Mouse (Mus musculus) c-Kit-positive CD71-positive TER-119-positive erythroid progenitor cells, embryonic 14.5 days (primary cell): Measurements from ENCODE around the gene Tcp10b.
A peak's percentile ranks its signal among the peaks of the same experiment; 100 is the strongest.
"Not testable (repeated sequence)": the region's sequence is repeated elsewhere in the genome, so short reads cannot be mapped to it uniquely, and the experiment has no call there.

Experiments used
- DNase-seq: peaks from one replicate; pipeline ENCODE4 v3.0.0-alpha.2; 2013; ENCODE audit warnings: low spot score

The Tcp10b gene

DNA sequence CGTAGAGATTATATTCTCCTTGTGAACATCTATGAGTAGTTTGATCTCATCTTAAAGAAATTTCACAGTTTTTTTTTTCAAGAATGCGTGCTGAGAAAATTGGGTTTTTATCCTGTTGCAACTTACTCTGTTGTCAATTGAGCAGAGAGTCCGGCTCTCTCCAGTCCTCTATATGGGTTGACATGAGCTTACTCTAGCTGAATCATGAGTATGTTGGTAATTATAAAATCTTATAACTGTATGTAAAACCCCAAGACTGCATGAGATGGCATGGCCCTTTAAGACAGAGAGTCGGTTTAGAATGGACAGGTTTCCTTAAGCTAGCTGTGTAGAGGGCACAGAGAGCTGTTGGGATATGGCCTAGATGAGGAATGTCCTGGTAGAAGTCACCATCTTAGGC, at the start of gene Tcp10b:
TSS of gene Tcp10b (plus strand) at position 301 of the 400 bp plus-strand sequence.
- not testable (repeated sequence) for DNase-seq

DNA sequence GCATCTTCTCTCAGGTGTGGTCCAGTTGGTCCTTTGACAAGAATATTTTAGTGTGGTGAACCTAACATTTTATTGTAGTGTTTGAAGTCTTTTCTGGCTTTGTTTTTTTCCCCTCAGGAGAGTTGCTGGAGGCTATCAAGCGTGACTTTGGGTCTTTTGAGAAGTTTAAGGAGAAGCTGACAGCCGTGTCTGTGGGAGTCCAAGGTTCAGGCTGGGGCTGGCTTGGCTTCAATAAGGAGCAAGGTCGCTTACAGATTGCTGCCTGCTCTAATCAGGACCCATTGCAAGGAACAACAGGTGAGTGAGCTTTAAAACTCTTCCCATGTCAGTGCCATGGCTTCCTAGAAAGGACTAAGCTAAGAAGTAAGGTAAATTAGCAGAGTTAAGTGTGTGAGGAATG, 47.6 kb upstream of the Tcp10b start:
- no peak for DNase-seq

DNA sequence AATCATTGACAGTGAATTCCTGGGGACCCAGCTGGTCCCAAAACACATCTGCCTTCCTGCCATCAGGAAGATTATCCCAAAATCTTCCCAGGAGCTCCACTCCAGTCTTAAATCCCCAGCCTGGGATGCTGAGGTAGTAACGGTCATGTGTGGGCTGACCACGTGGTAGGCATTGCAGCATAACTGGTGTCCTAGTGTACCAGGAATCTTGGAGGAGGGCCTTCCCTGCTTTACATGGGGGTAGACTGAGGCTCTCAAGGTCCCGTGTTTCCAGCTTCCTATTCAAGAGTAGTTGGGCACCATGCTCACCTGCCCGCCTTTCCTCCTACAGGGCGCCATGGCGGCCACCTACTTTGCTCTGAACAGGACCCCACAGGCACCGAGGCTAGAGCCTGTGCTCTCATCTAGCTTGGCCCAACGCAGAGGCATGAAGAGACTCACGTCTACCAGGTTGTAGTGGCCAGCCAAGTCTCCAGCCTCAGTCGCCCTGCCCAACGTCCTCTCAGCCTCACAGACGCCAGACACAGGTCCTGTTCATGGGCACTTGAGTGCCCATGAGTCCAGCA, 24.2 kb upstream of the Tcp10b start:
- not testable (repeated sequence) for DNase-seq

DNA sequence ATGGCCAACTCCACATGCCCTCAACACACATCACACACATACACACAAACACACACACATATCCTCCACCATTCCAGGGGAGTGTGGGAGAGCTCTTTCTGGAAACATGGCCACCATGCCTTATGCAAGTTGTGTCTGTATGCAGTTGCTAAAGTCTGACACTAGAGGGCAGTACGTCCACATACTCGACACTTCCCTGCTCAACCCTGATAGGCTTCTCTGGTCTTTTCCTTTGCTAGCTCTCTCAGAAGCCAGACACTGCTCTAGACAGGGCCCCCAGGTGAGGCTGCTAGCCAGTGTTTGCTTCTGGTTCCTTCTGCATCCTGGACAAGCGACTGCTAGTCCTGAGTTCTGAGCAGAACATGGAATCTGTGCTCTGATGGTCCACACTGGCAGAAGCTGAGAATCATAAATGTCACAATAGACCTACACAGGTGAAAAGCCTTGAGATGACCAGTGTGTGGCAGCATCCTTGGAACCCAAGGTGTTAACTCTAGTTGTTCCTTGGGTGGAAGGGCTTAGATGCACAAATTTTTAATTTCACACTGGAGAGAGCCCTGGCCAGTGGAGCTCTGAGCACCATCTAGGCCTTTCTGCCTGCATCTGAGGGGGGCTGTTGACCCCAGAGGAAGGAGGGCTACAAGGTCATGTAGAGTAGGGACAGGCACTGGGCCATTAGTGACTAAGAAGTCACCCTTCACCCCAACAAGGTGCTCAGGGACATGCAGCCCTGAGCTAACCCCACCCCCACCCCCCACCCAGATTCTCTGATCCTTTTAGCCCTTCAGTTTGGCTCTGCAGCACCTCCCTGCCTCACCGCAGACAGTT, 16.8 kb upstream of the Tcp10b start:
- DNase-seq = peak; percentile 47

DNA sequence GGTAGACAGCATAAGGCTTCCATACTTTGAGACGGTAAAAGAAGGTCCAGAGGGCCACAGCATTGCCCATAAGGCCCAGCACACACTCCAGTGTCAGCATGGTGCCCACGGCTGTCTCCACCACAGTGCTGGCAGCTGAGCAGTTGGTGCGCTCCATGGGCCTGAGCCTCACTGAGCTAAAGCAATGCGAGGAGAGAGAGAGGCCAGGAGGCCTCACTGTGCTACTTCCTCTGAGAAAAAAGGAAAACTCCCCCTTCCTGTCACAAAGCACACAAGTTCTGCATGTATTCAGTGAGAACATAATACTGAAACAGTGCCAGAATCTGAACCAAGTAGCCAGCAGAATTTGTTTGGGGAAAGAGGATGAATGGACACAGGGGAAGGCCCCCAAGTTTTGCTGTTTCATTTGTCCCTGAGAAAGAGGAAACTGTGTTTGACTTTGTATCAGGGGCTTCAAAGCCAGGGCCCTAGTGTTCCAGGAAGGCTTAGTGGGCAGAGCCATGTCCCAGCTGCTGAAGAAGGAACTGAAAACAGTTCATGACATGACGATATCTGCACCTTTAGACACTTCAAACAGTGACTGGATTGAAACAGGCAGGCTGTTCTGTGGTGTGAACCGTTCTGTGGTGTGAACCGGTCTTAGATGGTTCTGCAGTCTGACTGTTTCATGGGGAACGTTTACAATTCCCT, 8.6 kb upstream of the Tcp10b start, which contains the start of gene Gpr31b:
TSS of gene Gpr31b (minus strand) at position 173 of the 690 bp plus-strand sequence.
- not testable (repeated sequence) for DNase-seq

DNA sequence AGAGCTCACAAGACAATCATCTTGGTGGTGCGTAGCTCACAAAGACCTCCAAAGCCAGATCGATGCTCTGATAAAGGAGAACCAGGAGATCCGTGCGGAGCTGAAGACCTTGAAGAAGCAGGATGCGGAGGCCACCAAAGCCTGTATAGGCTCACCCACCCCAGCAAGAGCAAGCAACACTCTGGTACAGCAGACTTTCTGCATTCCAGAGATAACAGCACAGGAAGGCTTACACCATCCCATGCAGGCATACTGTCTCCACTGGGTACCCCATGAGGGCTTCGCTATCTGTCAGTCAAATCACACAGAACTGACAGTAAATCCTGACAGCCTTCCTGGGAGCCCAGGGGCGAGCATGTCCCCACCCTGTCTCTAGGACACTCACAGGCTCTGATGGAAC, 2.0 kb downstream of the Tcp10b start:
- not testable (repeated sequence) for DNase-seq

DNA sequence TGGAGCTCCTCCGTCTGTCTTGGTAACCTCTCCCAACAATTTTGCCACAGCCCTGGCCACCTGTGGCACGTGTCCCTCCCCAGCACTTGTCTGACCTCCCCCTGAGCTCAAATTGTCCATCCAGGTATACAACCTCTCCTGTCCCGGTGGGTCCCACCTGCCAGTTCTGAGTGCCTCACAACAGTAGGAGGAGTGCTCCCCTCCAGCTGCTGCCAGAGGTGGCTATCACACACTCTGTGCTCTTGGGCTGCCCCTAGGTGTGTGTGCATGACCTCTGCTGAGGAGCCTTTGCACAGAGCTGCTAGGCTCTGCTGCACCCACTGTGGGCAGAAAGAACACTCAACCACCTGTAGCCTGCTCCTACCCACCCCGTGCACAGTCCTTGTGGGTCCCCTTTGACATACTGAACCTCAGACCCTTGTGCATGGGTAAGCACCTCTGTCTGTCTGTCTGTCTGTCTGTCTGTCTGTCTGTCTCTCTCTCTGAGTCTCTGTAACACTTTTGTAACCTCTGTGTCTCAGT, 7.0 kb downstream of the Tcp10b start:
- DNase-seq = not testable (repeated sequence)

DNA sequence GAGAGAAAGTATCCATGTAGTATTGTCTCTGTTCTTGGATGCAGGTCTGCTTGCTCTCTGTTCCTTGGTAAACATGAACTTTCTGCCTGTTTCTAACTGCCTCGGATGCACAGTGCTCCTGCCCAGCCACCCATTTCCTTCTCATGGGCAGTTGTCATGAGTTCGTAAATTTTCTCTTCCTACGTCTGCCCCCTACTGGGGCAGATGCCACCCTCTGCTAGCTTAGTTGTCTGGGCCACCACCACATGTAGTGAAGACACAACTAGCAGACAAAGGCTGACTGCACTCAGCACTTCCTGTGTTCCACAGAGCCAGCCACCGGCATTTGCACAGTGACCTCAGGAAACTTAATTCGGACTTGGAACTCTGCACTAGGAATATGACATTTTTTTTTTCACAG, 8.3 kb downstream of the Tcp10b start:
- DNase-seq = not testable (repeated sequence)

DNA sequence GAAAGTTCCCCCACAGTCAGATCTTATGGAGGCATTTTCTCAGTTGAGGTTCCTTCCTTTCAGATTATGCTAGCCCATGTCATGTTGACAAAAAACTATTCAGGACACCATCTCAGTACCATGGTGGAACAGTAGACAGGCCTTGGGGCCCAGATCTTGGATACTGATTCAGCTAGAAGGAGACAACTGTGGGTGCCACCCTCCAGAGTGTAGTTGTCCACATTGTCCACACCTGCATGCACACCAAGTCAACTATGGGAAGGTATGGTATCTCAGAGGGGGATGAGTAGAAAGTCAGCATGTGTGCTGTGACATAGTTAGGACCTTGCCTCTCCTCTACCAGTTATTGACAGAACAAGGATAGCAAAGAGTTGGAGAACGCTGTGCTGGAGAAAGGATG, 30.6 kb downstream of the Tcp10b start:
- not testable (repeated sequence) for DNase-seq

DNA sequence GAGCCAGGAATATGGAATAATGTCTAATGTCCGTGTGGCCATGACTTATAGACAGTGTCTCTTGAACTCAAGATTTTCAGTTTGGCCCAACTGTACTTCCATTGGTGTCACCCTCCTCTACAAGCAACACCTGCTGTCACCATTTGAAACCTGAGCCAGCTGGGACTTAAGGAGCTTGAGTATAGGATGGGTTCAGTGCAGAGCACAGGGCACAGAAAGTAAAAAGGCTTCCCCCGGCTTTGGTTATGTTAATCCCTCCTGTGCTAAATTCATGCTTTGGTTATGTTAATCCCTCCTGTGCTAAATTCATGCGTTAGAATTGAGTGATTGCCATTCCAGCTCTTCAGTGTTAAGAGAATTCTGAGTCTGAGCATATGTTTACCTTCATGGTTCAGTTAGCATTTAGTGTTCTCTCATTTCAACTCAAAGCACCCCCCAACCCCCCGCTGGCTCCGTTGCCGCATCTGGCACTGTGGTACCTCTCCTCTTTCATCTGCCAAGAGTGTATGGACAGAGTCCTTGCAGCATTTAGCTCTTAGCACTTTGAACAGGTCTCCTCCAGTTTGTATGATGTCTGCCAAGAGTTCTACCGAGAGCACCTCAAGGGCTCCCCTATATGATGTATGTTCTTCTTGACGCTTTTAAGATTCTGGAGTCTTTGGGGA, 31.3 kb downstream of the Tcp10b start:
- not testable (repeated sequence) for DNase-seq

DNA sequence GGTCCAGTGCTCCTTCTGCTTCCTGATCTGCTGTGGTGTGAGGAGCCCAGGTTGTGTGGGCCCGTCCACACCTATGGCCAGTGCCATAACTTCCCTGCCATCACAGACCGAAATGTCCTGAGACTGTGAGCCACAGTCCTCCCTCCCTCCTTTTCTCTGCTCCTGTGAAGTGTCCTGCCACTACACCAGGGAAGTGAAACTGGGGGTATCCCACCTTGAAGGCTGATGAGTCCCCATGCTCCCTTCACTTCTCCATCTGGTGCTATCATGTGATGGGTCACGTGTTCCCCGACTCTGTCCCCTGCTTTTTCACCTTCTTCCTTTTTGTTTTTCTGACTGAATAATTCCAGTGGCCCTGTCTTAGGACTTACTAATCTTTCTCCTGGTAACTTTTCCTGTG, 32.1 kb downstream of the Tcp10b start:
- not testable (repeated sequence) for DNase-seq

DNA sequence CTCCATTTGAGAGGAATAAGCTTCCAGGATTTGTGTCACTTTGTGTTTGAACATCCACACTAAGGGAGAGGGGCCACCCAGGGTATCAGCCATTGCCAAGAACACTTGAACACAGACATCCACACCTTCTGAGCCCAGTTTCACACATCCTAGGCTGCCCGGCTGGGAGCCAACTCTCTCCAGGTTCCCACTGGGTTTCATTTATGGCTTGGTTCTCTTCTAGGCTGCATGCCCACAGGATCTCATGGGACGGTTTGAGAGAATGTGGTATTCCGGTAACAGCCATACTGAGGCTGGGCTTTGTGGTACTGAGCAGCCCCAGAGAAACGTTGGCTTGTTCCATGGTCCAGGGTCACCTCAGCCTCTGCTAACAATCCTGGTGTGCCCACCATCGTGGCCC, 45.7 kb downstream of the Tcp10b start:
- not testable (repeated sequence) for DNase-seq

DNA sequence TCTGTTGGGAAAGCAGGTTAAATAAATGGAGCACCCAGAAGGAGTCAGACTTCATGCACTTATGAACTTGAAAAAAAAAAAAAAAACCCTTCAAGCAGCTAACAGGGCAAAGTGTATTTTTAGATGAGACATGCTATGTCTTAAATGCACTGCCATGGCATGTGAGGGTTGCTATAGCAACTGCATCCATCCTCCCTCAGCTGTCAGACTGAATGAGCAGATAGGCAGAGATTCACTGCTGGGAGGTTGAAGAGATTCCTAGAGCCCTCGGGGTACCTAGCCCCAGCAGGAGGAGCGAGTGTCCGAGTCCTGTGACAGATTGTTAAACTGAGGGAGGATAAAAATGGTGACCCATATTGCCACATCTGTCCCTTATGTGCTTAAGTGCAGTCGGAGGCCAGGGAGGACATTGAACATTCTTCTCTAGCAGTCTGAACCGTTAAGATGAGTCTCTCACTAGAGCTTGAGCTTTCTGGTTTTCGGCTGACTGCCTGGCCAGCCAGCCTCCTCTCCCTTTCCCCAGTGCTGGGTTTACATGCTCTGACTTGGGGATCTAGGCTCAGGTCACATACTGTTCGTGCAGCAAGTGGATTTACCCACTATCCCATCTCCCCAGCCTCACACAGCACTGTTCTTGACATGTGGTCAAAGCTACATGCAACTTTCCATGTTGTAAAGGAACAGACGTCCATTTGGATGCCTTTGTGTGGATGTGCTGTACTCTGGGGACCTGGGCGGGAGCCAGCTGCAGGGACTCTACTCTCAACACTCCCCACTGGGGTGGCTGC, 51.8 kb downstream of the Tcp10b start:
- DNase-seq = not testable (repeated sequence)

DNA sequence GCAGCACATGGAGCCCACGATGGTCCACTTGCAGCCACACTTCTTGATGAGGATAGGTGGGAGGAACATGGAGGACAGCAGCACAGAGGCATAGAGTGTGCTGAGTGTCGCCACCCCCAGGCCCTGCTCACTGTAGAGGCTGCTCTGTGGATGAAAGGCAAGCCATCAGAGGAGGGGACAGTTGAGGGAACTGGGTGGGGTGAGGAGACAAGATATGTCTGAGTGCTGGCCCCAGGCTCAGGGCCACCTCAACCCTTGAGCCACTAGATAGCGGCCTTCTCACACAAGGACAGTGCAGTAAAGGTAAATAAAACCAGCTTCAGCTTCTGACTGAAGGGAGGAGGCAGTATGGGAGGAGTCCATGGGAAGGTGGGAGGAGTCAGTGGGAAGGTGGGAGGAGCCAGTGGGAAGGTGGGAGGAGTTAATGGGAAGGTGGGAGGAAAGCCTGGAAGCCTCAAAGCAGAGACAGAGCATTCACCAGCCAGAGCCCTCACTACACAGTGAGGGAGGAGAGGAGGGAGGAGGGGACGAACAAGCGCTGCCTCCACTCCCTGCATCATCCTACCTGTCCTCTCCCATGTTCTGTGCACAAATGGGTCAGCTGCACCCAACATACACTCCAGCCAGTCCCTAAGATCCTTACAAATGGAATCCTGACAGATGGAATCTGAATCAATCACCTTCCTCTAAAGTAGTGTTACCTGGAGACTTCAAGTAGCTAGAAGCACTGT, 62.6 kb downstream of the Tcp10b start:
- not testable (repeated sequence) for DNase-seq

DNA sequence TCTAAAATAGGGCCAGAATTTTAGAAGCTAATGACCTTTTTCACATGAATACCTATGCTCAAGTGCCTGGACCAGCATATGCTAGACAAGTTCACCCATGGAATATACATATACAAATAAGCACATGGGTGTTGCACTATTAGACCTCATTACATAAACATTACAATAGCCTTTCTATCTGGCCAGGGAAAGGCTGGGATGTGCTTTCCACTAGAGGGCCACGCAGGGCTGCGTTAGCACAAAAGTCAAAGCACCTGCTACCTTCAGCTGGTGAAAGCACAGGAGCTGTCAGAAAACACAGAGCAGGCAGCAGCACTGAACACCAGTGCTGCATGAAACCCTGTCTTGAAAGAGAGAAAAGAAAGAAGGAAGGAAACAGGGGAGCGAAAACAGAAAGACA, 63.3 kb downstream of the Tcp10b start:
- DNase-seq = not testable (repeated sequence)

DNA sequence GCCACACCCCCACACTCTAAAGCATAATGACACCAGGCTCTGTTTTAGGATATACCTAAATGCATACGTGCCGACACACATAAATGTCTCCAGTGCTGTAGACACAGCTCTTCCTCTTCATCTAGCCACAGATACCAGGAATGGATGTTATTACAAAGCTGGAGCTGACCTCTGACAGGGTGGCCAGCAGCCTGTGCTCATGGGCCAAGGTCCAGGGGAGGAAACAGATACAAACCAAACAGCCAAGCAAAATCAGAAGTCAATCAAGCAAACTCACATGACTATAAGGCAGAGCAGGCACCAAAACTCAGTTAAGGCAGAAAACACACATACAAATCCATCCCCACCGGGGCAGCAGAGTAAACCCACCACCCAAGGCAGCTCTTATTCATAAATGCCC, 68.4 kb downstream of the Tcp10b start:
- DNase-seq = not testable (repeated sequence)

DNA sequence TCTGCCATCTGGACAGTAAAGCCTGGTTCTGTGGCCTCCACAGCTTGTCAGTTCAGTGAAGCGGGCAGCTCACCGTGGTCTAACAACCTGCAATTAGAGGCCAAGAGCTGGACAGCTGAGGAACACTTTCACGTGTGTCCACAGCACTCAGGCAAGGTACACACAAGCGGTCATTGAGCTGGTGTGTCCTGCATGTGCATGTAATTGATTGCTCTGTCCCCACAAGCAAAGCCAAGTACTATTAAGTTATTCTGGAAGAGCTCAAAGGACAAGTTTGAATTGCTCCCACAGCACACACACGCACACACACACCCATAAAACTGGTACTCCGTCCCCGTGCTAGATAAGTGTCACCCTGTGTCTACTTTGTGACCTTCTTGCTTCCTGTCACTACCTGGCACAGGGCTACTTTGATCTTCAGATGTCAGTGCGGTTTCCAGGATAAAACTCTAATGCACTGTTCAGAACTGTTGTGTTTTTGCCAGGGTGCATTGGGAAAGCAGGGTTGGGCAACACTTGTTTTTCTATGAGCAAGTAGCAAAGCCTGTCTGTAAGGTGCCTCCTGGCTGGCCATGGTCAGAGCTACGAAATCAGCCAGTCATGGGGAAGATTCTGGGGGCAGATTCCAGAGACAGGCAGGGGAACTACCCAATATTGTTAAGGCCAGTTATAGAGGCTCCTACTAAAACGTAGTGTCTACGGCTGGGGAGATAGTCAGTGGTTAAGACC, 69.0 kb downstream of the Tcp10b start:
- DNase-seq = not testable (repeated sequence)

DNA sequence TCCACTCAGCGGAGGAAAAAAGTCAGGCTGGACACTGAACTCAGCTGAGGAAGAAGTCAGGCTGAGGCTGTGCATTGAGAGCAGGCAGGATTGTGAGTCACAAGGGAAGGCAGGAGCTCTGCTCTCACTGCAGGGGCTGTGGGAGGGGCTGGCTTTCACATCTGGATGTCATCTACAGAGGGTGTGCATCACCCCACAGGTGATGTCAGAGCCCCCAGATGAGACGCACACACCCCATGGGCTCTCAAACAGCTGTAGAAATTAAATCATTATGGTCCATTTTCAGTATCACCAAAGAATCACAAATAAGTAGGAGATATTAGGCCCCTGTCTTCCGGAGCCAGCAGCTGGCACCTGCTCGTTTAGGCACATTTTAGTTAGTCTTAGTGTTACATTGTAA, 70.8 kb downstream of the Tcp10b start, which contains the start of gene Unc93a:
TSS of gene Unc93a (minus strand) at position 101 of the 400 bp plus-strand sequence.
- DNase-seq = not testable (repeated sequence)
